Mouse (Mus musculus): ENCODE measurements around the gene Abca17. TPM values are rescaled to one million over a fixed set of nuclear protein-coding genes. Genes with fewer than 3 reads are reported as not detected.

The Abca17 gene
- total RNA-seq, 2 experiments from 2014 or later, result not detected

DNA sequence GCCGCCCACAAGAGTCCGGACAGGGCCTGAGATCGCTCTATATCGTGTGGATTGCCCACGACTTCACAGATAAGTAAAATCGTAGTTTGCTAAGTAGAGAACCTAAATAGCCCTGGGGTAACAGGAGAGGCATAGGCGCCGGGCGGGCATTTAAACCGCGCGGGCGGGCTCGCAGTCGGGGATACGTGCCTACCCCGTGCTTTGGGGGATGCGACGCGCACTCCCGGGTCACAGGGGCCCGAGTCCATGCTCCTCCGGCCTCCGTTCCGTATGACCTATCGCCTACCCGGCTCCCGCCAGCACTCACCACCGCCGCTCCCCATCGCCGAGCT is 99.9 kb downstream of the Abca17 start:
- ATAC-seq (replicated peaks; ENCODE audit: poor library complexity, severe bottlenecking), result no peak

DNA sequence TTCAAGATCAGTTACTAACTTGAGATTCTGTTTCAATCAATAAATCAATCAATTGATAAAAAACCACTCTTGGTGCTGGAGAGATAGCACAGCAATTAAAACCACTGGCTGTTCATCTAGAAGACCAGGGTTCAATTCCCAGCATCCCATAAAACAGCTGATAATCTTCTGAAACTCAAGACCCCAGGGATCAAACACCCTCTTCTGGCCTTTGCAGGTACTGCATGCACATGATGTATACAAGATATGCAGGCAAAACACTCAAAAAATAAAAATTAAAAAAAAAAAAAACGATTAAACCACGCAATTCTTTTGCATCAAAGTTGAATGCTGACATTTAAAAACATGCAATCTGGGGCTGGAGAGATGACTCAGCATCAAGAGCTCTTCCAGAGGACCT is 102.2 kb downstream of the Abca17 start:
- ATAC-seq (replicated peaks; ENCODE audit: poor library complexity, severe bottlenecking), result no peak

DNA sequence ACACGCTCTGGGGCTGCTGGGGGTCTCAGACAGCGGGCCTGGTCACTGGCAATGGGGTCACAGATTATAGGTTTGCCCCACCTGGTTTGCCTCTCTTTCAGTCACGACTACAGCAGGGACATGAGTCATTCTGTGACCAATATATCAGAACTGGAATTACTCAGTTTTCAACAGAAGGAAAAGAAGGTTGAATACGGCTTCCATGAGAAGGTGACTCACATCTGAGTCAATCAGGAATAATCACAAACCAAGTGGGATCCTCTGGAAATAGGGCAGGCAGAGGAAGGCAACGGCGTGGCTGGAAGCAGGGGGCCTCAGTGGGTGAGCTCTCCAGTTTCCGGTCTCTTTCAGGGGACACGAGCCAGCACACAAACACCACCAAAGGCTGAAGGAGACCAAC is 106.8 kb downstream of the Abca17 start:
- no peak for ATAC-seq (replicated peaks; ENCODE audit: poor library complexity, severe bottlenecking)

DNA sequence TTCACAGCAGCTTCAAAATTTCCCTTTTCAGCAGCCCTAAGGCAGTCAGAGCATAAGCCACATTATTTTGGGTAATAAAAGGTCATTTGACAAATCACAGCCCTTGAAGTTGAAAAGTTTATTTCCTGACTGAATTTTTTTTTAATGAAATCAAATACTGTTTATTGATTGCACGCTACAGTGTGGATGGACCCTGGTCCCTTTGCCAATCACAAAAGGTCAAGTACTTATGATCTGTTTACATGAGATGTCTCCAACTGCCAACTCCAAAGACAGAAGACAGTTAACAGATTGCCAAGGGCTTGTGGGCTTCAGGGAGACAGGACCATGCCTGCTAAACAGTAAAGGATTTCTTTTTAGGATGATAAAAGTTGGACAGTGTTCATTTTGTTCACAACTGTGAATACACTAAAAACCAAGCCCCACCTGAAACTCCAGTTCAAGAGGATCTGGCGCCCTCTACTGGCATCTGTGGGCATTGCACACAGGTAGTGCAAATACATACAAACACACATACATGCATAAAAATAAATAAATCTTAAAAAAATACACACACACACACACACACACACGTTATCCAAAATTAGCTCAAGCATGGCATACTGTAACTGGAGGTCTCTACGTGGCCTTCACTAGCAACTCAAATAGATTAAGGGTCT is 107.4 kb downstream of the Abca17 start:
- ATAC-seq (replicated peaks; ENCODE audit: poor library complexity, severe bottlenecking), result no peak

DNA sequence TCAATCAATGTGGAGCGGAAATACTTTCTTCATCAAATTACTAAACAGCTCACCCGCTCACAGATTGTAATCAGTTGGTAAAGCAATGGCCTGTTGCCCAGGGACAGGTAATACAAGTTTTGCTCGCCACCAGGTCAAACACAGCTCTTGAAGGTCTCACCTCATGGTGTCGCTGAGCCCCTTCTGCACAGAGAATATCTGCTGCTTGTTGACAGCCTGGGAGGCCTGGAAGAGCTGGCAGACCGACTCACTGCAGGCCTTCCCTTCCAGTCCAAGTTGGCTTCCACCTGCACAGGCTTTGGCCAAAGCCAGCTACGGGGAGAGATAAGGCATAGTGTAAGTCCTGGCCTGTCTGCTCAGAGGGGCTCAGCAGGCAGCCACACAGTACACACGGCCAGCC is 113.9 kb downstream of the Abca17 start:
- no peak for ATAC-seq (replicated peaks; ENCODE audit: poor library complexity, severe bottlenecking)

DNA sequence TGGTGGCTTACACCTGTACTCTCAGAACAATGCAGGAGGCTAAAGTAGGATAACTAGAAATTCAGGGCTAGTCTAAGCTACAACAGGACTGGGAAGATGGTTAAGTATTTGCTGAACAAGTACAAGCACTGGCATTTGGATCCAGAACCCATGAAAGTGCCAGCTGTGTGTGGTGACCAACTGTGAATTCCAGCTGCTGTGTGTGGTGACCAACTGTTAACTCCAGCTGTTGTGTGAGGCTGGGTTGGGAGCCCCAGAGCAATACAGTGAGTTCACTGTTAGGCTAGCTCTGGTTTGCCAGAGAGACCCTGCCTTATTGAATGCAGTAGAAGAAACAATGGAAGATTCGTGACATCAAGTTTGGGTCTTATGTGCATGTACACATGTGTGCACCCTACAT is 114.4 kb downstream of the Abca17 start:
- ATAC-seq (replicated peaks; ENCODE audit: poor library complexity, severe bottlenecking), result no peak

DNA sequence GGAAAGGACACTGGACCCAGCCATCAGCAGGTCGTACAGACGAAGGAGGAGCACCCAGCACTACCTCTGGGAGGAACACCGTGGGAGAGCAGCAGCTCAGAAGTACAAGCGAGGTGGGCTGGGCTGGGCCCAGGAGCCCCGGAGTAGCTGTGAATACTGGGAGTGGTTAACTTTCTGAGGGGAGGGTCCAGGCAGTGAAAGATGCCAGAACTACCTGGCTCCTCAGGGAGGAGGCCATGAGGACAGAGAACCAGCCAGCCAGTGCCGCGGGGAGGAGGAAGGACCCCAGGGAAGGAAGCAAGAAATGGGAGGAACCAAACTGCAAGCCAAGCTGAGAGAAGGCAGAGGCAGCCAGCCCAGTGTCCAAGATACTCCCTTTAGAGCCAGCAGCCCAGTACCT is 122.9 kb downstream of the Abca17 start:
- ATAC-seq (replicated peaks; ENCODE audit: poor library complexity, severe bottlenecking), result no peak

DNA sequence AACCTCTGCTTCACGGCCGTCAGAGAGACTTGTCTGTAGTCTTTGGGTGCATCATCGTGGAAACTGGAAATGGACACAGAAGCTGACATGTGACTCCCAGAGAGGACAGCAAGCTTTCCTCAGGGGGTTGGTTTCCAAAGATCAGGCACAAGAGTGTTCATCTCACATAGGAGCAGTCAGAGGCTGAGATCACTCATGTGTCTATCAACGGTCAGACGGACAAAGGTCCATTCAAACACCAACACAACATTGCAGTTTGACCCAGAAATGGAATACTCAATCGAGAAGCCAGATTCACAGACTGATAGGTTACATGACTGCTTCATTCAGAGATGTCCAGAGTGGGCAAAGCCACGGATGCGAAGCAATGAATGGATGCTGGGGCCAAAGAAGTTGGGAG is 124.1 kb downstream of the Abca17 start:
- ATAC-seq (replicated peaks; ENCODE audit: poor library complexity, severe bottlenecking), result no peak

DNA sequence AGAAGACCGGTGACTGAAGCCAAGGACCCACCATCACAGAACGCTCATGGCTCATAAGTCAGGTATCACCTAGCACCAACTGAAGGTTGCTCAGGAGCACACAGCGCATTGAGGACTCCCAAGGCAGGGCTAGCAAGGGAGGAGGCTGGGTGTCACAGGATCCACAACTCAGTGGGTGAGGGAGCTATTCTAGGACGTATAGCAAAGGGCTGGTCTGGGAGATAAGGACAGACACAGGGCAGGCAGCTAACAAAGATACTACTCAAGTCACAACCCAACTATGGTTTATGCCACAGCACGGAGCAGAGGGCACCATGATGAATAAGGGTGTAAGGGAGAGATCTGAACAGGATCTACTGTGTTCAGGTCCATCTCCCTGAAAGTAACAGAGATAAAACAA is 125.0 kb downstream of the Abca17 start:
- ATAC-seq (replicated peaks; ENCODE audit: poor library complexity, severe bottlenecking), result no peak

DNA sequence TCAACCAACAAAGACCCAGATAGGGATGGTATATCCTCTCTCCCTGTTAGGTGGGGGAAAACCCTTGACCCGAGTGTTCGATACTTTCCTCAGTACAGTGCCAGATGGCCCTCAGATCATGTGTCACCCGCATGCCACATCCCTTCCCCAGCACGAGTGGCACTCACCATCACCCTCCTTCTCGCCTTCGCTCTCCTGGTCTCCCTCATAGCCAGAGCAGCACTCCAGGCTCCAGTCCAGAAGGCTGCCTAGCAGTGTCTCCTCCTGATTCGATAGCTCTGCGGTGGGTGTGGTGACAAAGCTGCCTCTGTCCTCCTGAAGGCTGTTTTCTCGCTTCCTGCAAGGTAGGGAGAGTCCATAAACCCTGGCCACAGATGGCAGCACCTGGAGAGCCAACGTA is 126.1 kb downstream of the Abca17 start:
- no peak for ATAC-seq (replicated peaks; ENCODE audit: poor library complexity, severe bottlenecking)

DNA sequence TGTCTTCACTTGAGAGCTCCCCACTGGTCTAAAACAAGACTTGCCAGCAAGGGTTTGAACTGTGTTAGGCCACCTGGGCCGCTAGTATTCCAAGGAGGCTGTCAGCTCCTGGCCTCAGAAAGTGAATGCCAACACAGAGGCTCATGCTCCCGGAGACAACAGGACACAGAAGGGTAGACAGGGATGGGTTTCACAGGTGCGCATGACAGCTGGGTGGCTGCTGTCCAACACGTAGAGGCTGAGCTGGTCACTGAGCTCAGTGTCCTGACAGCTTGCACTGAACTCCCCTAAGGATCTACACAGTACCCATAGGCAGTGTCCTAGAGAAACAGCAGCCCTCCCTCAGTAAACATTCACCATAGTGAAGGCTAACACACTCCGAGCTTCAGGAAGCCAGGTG is 127.4 kb downstream of the Abca17 start:
- ATAC-seq (replicated peaks; ENCODE audit: poor library complexity, severe bottlenecking), result no peak

DNA sequence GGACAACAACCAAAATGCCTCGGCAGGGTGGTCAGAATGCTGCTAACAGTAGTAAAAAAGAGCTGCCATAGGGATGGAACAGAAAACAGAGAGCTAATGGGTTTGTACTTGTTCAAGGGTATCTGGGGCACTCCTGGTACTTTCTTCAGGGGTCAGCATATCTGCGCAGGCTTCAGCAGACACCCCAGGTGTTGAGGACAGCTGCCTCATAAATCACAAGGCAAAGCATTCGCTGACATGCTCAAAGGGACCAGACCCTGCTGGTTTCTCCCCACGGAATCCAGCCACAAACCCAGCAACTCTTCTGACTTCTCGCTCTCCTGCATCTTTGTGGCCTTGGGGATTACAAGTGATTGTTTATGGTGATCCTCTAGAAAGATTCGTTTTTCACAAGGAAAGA is 128.2 kb downstream of the Abca17 start:
- ATAC-seq (replicated peaks; ENCODE audit: poor library complexity, severe bottlenecking), result no peak

DNA sequence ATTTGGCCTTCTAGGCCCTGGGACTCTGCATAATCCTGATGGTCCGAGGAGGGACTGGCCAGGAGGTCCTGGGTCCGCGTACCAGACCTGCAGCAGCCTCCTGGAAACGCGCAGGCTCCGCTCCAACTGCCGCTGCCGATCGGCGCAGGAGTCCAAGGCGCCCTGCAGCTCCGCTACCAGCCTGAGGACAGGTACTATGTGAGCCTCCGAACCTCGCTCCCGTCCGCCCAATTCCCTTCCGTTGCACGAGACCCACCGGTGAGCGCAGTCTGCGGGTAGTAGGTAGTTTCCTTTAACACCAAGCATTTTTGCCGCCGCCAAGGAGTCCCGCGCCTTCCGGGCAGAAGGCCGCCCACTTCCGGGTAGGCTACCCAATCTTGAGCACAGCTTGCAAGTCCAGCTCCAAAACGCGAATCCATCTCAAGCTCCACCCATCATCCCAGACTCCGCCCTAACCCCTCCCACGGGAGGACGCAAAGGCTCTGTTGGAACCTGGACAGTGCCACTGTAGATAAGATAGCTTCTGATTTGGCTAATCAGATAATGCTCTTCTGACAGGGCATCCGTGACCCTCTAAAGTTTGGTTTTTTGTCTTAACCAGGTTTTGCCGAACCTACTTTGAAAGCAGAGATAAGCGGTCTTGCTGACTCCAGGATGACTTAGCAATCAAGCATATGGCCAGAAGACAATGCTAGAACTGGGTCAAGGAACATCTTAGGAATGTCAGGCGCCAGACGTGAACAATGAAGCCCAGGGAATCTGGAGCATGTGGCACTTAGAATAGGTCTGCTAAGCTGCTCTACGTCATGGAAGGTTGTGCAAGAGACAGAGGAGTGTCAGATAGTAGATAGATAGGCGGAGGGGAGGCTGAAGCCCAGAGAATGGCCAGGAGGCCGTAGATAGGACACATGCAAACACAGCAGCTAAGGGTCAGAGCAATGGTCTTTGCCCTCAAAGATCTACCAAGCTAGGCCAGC is 130.1 kb downstream of the Abca17 start, which contains the start of gene Tedc2:
Tedc2 (minus strand) TSS at position 417 of the 977 bp plus-strand sequence.
- peak; percentile 93 for ATAC-seq (replicated peaks; ENCODE audit: poor library complexity, severe bottlenecking)

DNA sequence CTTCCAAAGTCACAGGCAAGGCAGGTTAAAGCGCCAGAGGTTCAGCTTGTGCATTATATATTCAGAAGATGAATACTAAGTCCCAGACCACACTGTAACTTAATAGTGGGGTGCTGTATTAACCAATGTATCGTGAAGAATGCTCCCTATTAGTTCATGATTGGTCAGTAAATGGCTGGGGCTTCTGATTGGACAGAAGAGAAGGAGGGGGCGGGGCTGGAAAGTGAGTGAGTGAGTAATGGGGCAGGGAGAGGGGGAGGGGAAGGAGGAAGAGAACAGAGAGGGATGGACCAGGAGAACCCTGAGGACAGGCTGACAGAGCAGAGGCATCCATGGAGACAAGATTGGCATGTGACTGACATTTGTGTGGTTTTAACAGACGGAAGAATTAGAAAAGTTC is 134.0 kb downstream of the Abca17 start:
- no peak for ATAC-seq (replicated peaks; ENCODE audit: poor library complexity, severe bottlenecking)

Other genes starting within 250 kb of the Abca17 start
- 32.4 and 33.0 TPM in 2 replicates for gene Pdpk1, start 200.1 kb downstream of the Abca17 start, total RNA-seq (2014; fragmentation: Nextera tagmentation)
- 34.7 and 39.4 TPM in 2 replicates for gene Pdpk1, start 200.1 kb downstream of the Abca17 start, total RNA-seq (2017)
- gene Amdhd2, start 187.3 kb downstream of the Abca17 start, total RNA-seq (2014; fragmentation: Nextera tagmentation), result 60.4 and 63.2 TPM in 2 replicates
- gene Amdhd2, start 187.3 kb downstream of the Abca17 start, total RNA-seq (2017), result 54.4 and 66.4 TPM in 2 replicates
- gene Atp6v0c, start 181.4 kb downstream of the Abca17 start, total RNA-seq (2014; fragmentation: Nextera tagmentation), result 422 and 477 TPM in 2 replicates
- 134 and 143 TPM in 2 replicates for gene Atp6v0c, start 181.4 kb downstream of the Abca17 start, total RNA-seq (2017)
- 12.4 and 27.9 TPM in 2 replicates for gene Tbc1d24, start 145.5 kb downstream of the Abca17 start, total RNA-seq (2014; fragmentation: Nextera tagmentation)
- gene Tbc1d24, start 145.5 kb downstream of the Abca17 start, total RNA-seq (2017), result 4.8 and 6.4 TPM in 2 replicates
- gene Ntn3, start 141.5 kb downstream of the Abca17 start, total RNA-seq (2014; fragmentation: Nextera tagmentation), result 0.11 TPM in 1 of 2 replicates, not detected in the other
- gene Ntn3, start 141.5 kb downstream of the Abca17 start, total RNA-seq (2017), result 0.04 TPM in 1 of 2 replicates, not detected in the other
- gene Tedc2, start 130.2 kb downstream of the Abca17 start, total RNA-seq (2014; fragmentation: Nextera tagmentation), result 11.3 and 13.8 TPM in 2 replicates
- gene Tedc2, start 130.2 kb downstream of the Abca17 start, total RNA-seq (2017), result 17.0 and 19.5 TPM in 2 replicates
- 6.1 and 18.3 TPM in 2 replicates for gene Ccnf, start 99.6 kb downstream of the Abca17 start, total RNA-seq (2014; fragmentation: Nextera tagmentation)
- gene Ccnf, start 99.6 kb downstream of the Abca17 start, total RNA-seq (2017), result 22.7 and 24.1 TPM in 2 replicates
- gene Abca3, start 882 bp upstream of the Abca17 start, total RNA-seq (2014; fragmentation: Nextera tagmentation), result 21.8 and 26.5 TPM in 2 replicates
- 9.4 and 10.0 TPM in 2 replicates for gene Abca3, start 882 bp upstream of the Abca17 start, total RNA-seq (2017)
- gene Rnps1, start 63.5 kb upstream of the Abca17 start, total RNA-seq (2014; fragmentation: Nextera tagmentation), result 243 and 246 TPM in 2 replicates
- gene Rnps1, start 63.5 kb upstream of the Abca17 start, total RNA-seq (2017), result 179 and 181 TPM in 2 replicates
- gene Eci1, start 75.6 kb upstream of the Abca17 start, total RNA-seq (2014; fragmentation: Nextera tagmentation), result 59.1 and 62.1 TPM in 2 replicates
- 36.6 and 39.9 TPM in 2 replicates for gene Eci1, start 75.6 kb upstream of the Abca17 start, total RNA-seq (2017)
- 2.3 and 2.8 TPM in 2 replicates for gene Dnase1l2, start 92.0 kb upstream of the Abca17 start, total RNA-seq (2014; fragmentation: Nextera tagmentation)
- 0.72 and 1.3 TPM in 2 replicates for gene Dnase1l2, start 92.0 kb upstream of the Abca17 start, total RNA-seq (2017)
- 20.6 and 45.1 TPM in 2 replicates for gene E4f1, start 119.2 kb upstream of the Abca17 start, total RNA-seq (2014; fragmentation: Nextera tagmentation)
- gene E4f1, start 119.2 kb upstream of the Abca17 start, total RNA-seq (2017), result 9.5 and 21.7 TPM in 2 replicates
- 22.9 and 25.4 TPM in 2 replicates for gene Pgp, start 119.3 kb upstream of the Abca17 start, total RNA-seq (2014; fragmentation: Nextera tagmentation)
- gene Pgp, start 119.3 kb upstream of the Abca17 start, total RNA-seq (2017), result 11.6 and 15.2 TPM in 2 replicates
- 2.2 TPM in 1 of 2 replicates, not detected in the other for gene Bricd5, start 122.8 kb upstream of the Abca17 start, total RNA-seq (2014; fragmentation: Nextera tagmentation)
- gene Bricd5, start 122.8 kb upstream of the Abca17 start, total RNA-seq (2017), result 0.22 TPM in 1 of 2 replicates, not detected in the other
- gene Mlst8, start 128.0 kb upstream of the Abca17 start, total RNA-seq (2014; fragmentation: Nextera tagmentation), result 21.2 and 21.6 TPM in 2 replicates
- gene Mlst8, start 128.0 kb upstream of the Abca17 start, total RNA-seq (2017), result 21.8 and 27.8 TPM in 2 replicates
- not detected in 2 replicates for gene Caskin1, start 137.5 kb upstream of the Abca17 start, total RNA-seq (2014; fragmentation: Nextera tagmentation)
- not detected in 2 replicates for gene Caskin1, start 137.5 kb upstream of the Abca17 start, total RNA-seq (2017)
- 83.9 and 102 TPM in 2 replicates for gene Traf7, start 176.9 kb upstream of the Abca17 start, total RNA-seq (2014; fragmentation: Nextera tagmentation)
- gene Traf7, start 176.9 kb upstream of the Abca17 start, total RNA-seq (2017), result 61.5 and 104 TPM in 2 replicates
- gene Rab26, start 183.1 kb upstream of the Abca17 start, total RNA-seq (2014; fragmentation: Nextera tagmentation), result 0.77 TPM in 1 of 2 replicates, not detected in the other
- gene Rab26, start 183.1 kb upstream of the Abca17 start, total RNA-seq (2017), result 1.1 TPM in 1 of 2 replicates, not detected in the other
- gene Pkd1, start 198.8 kb upstream of the Abca17 start, total RNA-seq (2014; fragmentation: Nextera tagmentation), result 18.9 and 19.0 TPM in 2 replicates
- gene Pkd1, start 198.8 kb upstream of the Abca17 start, total RNA-seq (2017), result 5.9 and 9.1 TPM in 2 replicates

All from granulocyte monocyte progenitor cell, adult 5-6 weeks (primary cell).